Mouse (Mus musculus) midbrain, postnatal 0 days (tissue): ENCODE results near the gene Hipk2. TPM values are rescaled to one million over a fixed set of nuclear protein-coding genes. Genes with fewer than 3 reads are reported as not detected.

Source experiments
- ATAC-seq: fragments of 200-750 bp; cut with Nextera tagmentation; 2 replicates; pipeline ENCODE4 v1.8.0; 2017; ENCODE audit warnings: moderate number of reproducible peaks, mild to moderate bottlenecking, moderate TSS enrichment, moderate library complexity; ENCODE audit not compliant: low FRiP score
- DNase-seq: peaks from one replicate; pipeline ENCODE4 v3.0.0-alpha.2; 2015; ENCODE audit warnings: low spot score
- H3K27ac ChIP-seq: fragments of 300-500 bp; sonication (generic); 2 replicates; pipeline ENCODE4 v1.5.1; 2014; ENCODE audit warnings: low read depth, mild to moderate bottlenecking, low read length, mixed read lengths
- H3K27me3 ChIP-seq: fragments of 300-500 bp; sonication (generic); 2 replicates; pipeline ENCODE4 v1.6.1; 2014; ENCODE audit warnings: low read length, control low read depth, mixed read lengths; ENCODE audit not compliant: insufficient read depth
- H3K36me3 ChIP-seq: fragments of 300-500 bp; sonication (generic); 2 replicates; pipeline ENCODE4 v1.6.1; 2014; ENCODE audit warnings: low read length, control low read depth, mixed read lengths; ENCODE audit not compliant: insufficient read depth
- H3K4me1 ChIP-seq: fragments of 300-500 bp; sonication (generic); 2 replicates; pipeline ENCODE4 v1.6.1; 2014; ENCODE audit warnings: mild to moderate bottlenecking, control low read depth, antibody characterized with exemption, low read length, mixed read lengths; ENCODE audit not compliant: insufficient read depth
- H3K4me2 ChIP-seq: fragments of 300-500 bp; sonication (generic); 2 replicates; pipeline ENCODE4 v1.6.1; 2014; ENCODE audit warnings: low read depth, mild to moderate bottlenecking, low read length, mixed read lengths; ENCODE audit not compliant: poor library complexity, severe bottlenecking
- H3K4me3 ChIP-seq: fragments of 300-500 bp; sonication (generic); 2 replicates; pipeline ENCODE4 v1.5.1; 2014; ENCODE audit warnings: low read depth, mild to moderate bottlenecking, low read length, moderate library complexity
- H3K9ac ChIP-seq: fragments of 300-500 bp; sonication (generic); replicated peaks from 2 replicates; pipeline ENCODE4 v1.6.1; 2014; ENCODE audit warnings: mild to moderate bottlenecking, low read length, moderate library complexity, mixed read lengths; ENCODE audit not compliant: poor library complexity, severe bottlenecking
- H3K9me3 ChIP-seq: fragments of 300-500 bp; sonication (generic); 2 replicates; pipeline ENCODE4 v1.6.1; 2016; ENCODE audit warnings: low read length, control low read depth
- CTCF ChIP-seq: IDR thresholded peaks from 2 replicates; pipeline ENCODE4 v1.5.1; 2016; ENCODE audit warnings: antibody characterized with exemption, mild to moderate bottlenecking
- WGBS: fragments of 180-500 bp; shearing (Covaris S2); extraction: QIAGEN DNeasy Blood & Tissue Kit; methylation state at CpG from one replicate; pipeline ENCODE4 v1.1.7; 2014; 5-methylcytosine and 5-hydroxymethylcytosine counted together
- polyA plus RNA-seq: library from polyadenylated mRNA; unstranded; fragments of >200 nt; fragmentation: Nextera tagmentation; extraction: Ambion mirVana; gene quantifications from 2 replicates; pipeline ENCODE4 v1.2.1, GENCODE M21; 2015
- total RNA-seq: library from RNA; depleted of rRNA; stranded (reverse); fragments of >200 nt; gene quantifications from 2 replicates; pipeline ENCODE4 v1.2.3, GENCODE M21; 2014

The Hipk2 gene
- total and polyA plus RNA-seq, 2 experiments from 2014 or later, result 24.3 to 71.0 TPM

DNA sequence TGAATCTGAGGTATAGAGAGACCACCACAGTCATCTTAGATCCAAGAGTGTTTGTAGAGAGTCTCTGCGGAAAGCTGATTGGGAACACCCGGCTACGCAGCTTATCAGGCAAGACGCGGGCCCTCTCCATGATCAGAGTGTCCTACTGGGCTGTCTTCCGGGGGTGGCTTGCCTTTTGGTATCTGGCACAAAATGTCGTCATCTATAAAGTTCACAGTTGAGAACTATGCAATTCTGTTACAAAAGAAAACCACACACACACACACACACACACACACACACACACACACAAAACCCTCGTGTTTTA lies 45.8 kb upstream of the Hipk2 start:
- no peak for TF ChIP-seq CTCF
- ATAC-seq, result no peak
- no peaks in the 10 kb centered on the region for H3K9me3 ChIP-seq
- no peak overlapping the region for H3K4me2 ChIP-seq
- H3K9ac ChIP-seq, result no peak overlapping the region
- no peak for DNase-seq
- H3K27ac ChIP-seq, result no peak overlapping the region
- 91% methylated on average over 8 of the region's 8 CpGs for WGBS
- no peak overlapping the region for H3K4me3 ChIP-seq
- no peaks in the 10 kb centered on the region for H3K36me3 ChIP-seq
- no peaks in the 10 kb centered on the region; the same call in 1 of the 2 replicates for H3K4me1 ChIP-seq
- no peaks in the 10 kb centered on the region for H3K27me3 ChIP-seq

DNA sequence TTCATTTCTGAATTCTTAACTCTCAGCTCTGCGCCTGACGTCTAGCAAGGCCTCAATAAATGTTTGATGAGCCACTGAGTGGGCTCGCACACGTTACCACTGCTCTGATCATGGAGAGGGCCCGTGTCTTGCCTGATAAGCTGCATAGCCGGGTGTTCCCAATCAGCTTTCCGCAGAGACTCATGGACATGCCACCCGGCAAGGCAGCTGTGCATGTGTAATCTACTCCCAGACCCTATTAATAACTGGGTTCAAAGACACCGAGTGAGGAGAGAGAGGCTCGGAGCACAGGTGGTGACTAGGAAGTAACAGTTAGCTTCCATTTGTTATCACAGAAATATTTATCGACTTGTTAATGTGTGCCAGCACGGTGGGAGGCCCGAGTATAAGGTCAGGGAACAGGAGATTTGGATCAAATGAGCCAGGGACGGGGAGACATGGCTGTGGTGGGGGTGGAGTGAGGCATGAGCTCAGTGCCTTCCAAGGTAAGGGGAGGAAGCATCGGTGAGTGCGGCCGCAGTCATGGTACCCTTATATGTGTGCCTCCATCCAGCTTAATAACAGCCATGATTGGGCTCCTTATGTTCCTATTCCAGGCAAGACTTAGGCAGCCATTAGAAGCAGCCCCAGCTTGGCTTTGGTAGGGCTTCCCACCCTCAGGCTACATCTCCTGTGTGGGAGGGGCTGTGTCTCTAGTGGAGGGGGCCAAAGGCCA lies 45.3 kb upstream of the Hipk2 start:
- H3K27me3 ChIP-seq, result no peaks in the 10 kb centered on the region
- no peak overlapping the region for H3K27ac ChIP-seq
- ATAC-seq (no peak), DNase-seq (no peak)
- no peaks in the 10 kb centered on the region for H3K4me1 ChIP-seq
- TF ChIP-seq CTCF, result no peak
- H3K4me3 ChIP-seq, result no peak overlapping the region
- WGBS, result 75% methylated on average over 17 of the region's 17 CpGs
- no peak overlapping the region for H3K9ac ChIP-seq
- H3K36me3 ChIP-seq, result no peaks in the 10 kb centered on the region
- no peak overlapping the region for H3K4me2 ChIP-seq
- no peaks in the 10 kb centered on the region for H3K9me3 ChIP-seq

DNA sequence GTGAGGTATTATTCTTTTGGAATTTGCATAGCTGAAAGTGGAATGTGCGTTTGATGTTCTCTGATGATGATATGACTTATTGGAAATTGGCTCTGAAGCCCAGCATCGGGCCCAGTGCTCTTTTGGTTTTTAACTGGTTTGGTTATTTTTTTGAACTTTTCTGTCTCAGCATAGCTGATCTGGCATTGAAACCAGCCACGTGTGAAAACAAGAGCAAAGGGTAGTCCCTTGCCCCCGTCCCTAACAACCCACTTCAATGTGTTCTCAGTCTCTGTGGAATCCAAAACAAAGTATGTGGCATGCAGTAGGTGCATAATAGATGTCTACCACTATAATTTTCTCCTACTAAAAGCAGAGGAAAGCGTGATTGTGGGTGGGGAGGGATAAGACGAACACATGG lies 44.2 kb upstream of the Hipk2 start:
- WGBS, result 71% methylated on average over 6 of the region's 6 CpGs

DNA sequence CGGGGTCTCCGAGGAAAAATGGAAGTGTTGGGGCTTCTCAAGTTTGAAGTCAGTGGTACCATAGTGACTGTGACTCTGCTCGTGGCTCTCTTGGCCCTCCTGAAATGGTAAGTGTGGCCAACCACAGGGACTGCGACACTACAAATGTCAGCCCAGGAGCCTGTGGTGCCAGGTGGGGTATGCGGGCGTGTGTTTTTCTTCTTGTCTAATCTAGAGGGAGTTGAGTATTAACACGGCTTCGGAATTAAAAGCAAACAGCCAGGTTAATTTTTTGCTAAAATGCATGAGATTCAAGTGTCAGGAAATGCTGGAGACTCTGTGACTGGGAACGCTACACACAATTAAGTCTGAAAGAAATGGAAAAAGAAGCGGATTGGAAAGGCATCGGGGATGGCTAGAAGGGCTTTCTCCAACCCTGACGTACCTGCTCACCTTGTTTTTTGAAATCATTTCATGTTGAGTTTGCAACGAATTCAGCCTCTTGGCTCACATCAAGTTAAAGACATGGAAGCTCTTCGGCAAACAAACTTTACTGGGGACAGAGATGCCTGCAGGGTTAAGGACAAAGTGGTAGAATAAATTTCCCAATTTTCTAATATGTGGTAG lies 43.3 kb upstream of the Hipk2 start:
- DNase-seq (no peak), ATAC-seq (no peak)
- WGBS, result 85% methylated on average over 14 of the region's 14 CpGs
- no peak overlapping the region for H3K4me3 ChIP-seq
- no peak for TF ChIP-seq CTCF
- H3K27me3 ChIP-seq, result no peaks in the 10 kb centered on the region
- no peaks in the 10 kb centered on the region for H3K36me3 ChIP-seq
- 0 out of 2 replicates have a peak, but pooled peaks cover 3% of the 10 kb centered on the region for H3K4me1 ChIP-seq
- H3K4me2 ChIP-seq, result no peak overlapping the region
- no peaks in the 10 kb centered on the region for H3K9me3 ChIP-seq
- H3K9ac ChIP-seq, result no peak overlapping the region
- no peak overlapping the region for H3K27ac ChIP-seq

More for the DNA sequence above, 44.2 kb upstream of the Hipk2 start:
- Histone ChIP-seq H3K4me2 (no peak overlapping the region), H3K4me3 (no peak overlapping the region), H3K9ac (no peak overlapping the region), H3K4me1 (no peaks in the 10 kb centered on the region), H3K27me3 (no peaks in the 10 kb centered on the region), H3K36me3 (no peaks in the 10 kb centered on the region), H3K9me3 (no peaks in the 10 kb centered on the region), H3K27ac (no peak overlapping the region)
- DNase-seq, result no peak
- TF ChIP-seq CTCF, result no peak
- no peak for ATAC-seq

DNA sequence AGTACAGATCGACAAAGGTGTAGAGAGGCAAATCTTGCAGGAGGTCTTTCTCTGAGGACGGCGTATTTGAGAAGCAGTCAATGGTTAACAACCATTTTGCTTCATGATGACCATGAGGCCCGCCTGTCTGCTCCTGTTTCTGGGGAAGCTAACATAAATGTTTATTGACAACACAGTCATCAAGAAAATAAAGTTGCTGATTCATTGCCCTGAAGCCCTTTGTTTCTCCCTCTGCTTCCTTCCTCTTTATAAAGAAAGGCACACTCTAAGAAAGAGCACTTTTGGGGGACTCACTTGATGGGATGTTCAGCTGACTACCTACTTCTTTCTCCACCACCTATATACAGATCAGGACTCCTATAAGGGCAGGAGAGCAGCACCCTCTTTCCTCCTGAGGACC lies 42.8 kb upstream of the Hipk2 start:
- Histone ChIP-seq H3K4me3 (no peak overlapping the region), H3K4me2 (no peak overlapping the region), H3K9ac (no peak overlapping the region), H3K9me3 (no peaks in the 10 kb centered on the region), H3K4me1 (0 out of 2 replicates have a peak, but pooled peaks cover 3% of the 10 kb centered on the region), H3K27me3 (no peaks in the 10 kb centered on the region), H3K27ac (no peak overlapping the region), H3K36me3 (no peaks in the 10 kb centered on the region)
- TF ChIP-seq CTCF, result no peak
- ATAC-seq, result no peak
- 94% methylated on average over 4 of the region's 4 CpGs for WGBS
- no peak for DNase-seq

DNA sequence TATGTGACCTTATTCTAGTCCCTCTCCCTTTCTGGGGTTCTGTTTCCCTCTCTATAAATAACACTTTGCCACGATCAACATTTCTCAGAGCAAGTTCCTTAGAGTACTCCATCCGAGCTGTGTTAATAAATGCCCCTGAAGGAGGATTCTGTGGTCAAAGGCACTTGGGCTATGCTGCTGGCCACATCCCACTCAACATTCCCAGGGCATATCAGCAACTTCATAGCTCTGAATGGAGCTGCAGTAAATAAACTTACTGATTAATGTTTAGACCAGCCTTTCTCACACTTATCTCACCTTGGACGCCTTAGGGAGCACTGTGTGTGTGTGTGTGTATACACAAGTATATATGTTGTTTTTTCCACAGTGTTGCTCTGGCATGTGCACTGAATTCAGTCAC lies 41.5 kb upstream of the Hipk2 start:
- no peaks in the 10 kb centered on the region for H3K27me3 ChIP-seq
- H3K4me2 ChIP-seq, result no peak overlapping the region
- WGBS, result 86% methylated on average over 3 of the region's 3 CpGs
- ATAC-seq (no peak), DNase-seq (no peak)
- no peak for TF ChIP-seq CTCF
- H3K4me1 ChIP-seq, result 0 out of 2 replicates have a peak, but pooled peaks cover 3% of the 10 kb centered on the region
- H3K4me3 ChIP-seq, result no peak overlapping the region
- no peaks in the 10 kb centered on the region for H3K36me3 ChIP-seq
- H3K9me3 ChIP-seq, result no peaks in the 10 kb centered on the region
- H3K27ac ChIP-seq, result no peak overlapping the region
- H3K9ac ChIP-seq, result no peak overlapping the region
